Mouse (Mus musculus) adrenal gland, postnatal 10 days (tissue): ENCODE results near the gene Olfr432. TPM values are rescaled to one million over a fixed set of nuclear protein-coding genes. Genes with fewer than 3 reads are reported as not detected.
"Not testable (repeated sequence)": the region's sequence is repeated elsewhere in the genome, so short reads cannot be mapped to it uniquely, and the experiment has no call there.

Experiments used
- DNase-seq: peaks from one replicate; pipeline ENCODE4 v3.0.0; 2021; ENCODE audit warnings: mixed read lengths
- long read RNA-seq, 2 experiments: library from polyadenylated mRNA; stranded (forward); transcript quantifications; one replicate each; pipeline ENCODE4 v2.0.0; 2021
- total RNA-seq, 2 experiments: library from RNA; stranded (reverse); gene quantifications; 2 replicates each; pipeline ENCODE4 v1.2.3; 2021

Gene Olfr432
- not detected for total RNA-seq
- long read RNA-seq, experiment 1, result 0 reads
- long read RNA-seq, experiment 2, result 0 reads

DNA sequence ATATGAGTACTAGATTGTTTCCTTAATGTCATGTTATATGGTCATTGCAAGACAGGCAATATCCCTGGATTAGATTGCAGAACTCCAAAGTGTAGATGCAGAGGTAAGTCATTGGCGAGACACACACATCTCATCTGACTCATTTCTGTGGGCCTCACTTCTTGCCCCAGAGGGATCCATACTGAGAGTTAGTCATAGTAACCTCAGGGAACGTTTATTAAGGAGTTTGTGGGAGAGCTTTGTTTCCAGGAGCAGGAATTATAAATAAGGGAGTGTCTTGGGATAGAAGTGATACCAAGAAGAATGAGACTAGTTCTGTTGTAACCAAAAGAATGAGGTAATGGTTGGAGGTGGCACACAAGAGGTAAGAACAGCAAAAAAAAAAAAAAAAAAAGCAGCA, at the start of gene Olfr432:
Gene Olfr432 (plus strand): TSS at position 313 of the 400 bp plus-strand sequence.
- no peak for DNase-seq

DNA sequence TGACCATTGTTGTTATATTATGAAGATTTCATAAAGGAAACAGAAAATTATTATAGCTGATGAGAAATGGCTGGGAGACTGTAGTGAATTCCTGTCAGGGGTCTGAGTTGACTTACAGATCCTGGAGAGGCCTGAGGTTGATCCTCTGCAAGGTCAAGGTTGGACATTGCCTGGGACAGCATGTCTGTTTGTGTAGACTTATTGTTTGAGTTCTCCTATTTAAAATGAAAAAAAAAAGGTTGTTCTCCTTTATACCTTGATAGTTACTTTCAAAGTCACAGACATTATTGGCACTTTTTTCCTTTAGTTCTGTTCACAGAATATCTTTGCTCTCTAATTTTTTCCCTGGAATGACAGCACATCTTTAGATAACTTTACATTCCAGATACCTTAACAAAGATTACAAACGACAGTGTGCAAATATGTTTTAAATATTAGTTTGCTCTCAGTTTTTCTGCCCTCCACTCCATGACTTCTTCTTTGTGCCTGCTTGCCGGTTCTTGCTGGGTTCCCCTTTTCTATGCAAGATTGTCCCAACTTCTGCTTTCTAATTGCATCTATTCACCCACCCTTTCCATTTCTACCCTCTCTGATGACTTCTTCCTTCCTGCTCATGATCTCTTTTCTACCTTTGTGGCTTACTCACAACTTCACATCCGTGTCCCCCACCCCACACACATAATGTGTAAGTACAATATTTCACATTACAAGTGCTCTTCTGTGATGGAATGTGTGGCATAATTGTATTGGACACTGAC, 44.5 kb upstream of the Olfr432 start:
- DNase-seq, result not testable (repeated sequence)

DNA sequence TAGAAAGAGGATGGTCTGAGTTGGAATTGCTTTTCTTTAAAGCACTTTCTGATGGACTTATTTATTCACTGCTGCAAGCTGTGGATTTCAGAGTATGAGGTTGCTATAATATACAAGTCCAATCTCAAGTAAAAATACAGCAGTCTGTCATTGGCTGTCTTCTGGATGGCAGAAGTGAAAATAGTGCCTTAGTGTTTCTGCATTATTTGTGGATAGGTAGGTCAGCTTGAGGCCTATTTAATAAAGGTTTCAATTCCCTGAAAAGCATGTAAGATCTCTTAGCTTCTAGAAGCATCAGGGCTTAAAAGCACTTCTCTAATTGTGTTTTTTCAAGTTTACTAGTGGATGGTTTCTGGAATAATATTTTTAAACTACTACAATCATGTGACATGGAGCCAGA, 42.0 kb upstream of the Olfr432 start:
- DNase-seq, result not testable (repeated sequence)

DNA sequence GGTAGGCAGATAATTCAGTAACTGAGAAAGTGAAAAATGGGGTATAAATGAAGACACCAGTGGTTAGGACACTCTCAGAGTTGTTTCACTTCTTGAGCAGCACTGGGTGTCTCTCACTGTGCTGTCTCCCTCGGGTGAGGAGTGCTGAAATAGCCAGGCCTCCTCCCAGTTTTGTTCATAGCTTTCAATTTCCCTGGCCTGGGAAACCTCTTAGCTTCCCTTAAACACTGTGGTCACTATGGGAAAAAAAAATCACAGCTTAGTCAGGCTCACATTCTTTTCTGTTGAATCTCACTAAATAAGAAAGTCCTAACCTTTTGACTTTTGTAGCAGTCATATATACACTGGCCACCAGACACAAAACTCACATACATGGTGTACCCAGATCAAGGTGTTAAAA, 17.3 kb upstream of the Olfr432 start, which contains the start of gene Ifi205:
Gene Ifi205 (minus strand): TSS at position 113 of the 400 bp plus-strand sequence.
- no peak for DNase-seq

DNA sequence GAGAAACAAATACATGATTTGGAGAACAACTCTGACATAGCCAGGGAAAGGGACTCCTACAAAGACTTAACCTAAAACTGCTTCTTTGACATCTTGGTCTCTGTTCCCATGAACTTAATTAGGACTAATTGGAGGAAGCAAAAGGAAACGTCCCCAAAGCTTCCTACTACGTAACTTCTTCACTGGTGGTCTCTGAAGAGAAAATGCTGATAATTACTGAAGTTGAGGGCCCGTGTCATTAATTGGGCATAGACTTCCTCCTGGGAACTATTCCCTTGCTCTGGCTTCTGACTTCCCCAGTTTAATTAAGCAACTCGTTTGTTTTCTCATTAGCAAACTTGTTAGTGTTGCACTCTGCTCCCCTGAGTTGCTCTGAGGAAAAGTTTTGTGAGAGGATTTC, 13.2 kb upstream of the Olfr432 start:
- DNase-seq, result no peak

DNA sequence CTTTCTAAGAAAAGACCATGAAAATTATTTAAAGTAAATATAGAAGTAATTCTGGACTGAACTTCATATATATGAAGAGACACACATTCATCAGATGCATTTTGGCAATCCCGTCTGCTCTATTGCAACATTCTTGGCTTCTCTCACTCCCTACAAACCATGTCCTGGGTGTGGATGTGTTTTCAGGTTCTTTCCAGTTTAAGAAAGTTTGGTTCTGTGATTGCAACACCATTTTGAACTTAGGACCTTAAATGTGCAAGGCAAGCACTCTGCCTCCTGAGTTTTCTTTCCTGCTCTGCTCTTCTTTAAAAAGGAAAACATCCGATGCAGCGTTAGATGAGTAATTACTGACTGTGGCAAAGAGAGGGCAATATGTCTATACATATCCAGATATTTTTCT, 10.5 kb upstream of the Olfr432 start:
- no peak for DNase-seq

DNA sequence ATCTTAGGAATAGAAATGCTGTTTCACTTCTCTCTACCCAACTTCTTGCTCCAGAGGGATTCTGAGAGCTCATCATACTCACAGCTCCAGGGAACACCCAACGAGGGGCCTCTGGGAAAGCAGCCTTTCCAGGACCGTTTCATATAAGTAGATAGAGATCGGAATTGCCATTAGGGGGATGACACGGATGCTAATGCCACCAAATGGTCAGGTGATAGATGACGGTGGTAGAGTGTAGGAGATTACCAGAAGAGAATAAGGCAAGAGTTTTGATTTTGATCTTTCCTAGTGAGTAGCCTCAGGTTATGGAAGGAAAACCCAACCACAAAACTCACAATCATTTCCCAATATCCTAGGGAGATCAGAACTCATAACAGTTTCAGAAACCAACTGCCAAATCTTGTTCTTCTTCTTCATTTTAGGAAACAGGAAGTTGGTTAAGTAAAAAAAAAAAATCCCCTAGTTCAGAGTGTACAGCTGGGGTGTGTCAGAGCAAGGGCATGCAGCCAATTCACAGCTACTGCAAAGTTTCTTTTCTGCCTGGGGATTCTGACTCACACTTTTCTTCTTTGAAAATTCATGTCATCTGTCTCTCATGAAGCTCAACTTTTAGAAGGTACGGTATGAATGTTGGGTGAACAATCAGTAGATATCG, 8.4 kb upstream of the Olfr432 start, which contains the start of gene Olfr433:
Gene Olfr433 (plus strand): TSS at position 183 of the 655 bp plus-strand sequence.
- peak; percentile 25 for DNase-seq

DNA sequence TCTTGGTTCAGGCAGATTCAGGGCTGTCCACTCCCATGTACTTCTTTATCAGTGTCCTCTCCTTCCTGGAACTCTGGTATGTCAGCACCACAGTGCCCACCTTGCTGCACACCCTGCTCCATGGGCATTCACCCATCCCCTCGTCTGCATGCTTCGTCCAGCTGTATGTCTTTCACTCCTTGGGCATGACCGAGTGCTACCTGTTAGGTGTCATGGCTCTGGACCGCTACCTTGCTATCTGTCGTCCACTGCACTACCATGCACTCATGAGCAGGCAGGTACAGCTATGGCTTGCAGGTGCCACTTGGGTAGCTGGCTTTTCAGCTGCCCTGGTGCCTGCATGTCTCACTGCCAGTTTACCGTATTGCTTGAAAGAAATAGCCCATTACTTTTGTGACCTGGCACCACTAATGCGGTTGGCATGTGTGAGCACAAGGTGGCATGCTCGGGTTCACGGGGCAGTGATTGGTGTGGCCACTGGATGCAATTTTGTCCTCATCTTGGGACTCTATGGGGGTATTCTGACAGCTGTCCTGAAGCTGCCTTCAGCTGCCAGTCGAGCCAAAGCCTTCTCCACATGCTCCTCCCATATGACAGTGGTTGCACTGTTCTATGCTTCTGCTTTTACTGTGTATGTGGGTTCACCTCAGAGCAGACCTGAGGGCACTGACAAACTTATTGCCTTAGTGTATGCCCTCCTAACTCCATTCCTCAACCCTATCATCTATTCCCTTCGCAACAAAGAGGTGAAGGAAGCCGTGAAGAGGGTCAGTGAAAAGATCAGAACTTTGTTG, 6.7 kb upstream of the Olfr432 start:
- DNase-seq, result not testable (repeated sequence)

DNA sequence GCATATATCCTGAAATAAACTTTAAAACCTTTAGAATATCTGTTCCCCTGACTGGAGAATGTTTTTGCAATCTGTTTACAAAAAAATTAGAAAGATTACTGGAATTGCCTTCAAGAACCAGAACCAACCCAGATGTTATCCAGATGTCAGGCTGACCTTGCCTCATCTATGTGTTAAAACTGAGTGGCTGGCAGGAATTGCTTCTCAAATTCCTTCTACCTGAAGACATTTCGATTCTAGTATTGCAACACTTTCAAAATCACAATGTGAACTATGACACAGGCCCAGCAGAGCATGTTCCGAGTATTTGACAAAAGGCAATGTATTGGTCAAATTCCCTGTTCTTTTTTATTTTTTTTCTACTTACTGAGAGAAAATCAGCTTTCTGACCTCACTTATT, 4.6 kb upstream of the Olfr432 start:
- no peak for DNase-seq

DNA sequence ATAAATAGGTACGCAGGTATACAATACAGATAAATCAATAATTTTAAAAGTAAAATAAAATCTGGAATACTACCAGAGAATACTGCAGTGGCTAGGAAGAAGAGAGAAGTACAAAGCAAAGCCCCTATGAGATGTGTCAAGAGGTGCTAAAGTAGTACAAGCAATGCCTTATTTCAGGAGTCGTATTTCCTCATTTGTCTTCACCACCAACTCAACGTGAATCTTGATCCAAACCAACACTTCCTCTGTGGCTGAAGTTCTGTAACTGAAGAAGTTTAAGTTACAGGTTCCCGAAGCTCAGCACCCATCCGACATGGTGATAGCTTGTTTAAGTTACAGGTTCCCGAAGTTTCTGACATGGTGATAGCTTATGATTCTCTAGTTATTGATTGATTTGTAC, 778 bp upstream of the Olfr432 start:
- not testable (repeated sequence) for DNase-seq

DNA sequence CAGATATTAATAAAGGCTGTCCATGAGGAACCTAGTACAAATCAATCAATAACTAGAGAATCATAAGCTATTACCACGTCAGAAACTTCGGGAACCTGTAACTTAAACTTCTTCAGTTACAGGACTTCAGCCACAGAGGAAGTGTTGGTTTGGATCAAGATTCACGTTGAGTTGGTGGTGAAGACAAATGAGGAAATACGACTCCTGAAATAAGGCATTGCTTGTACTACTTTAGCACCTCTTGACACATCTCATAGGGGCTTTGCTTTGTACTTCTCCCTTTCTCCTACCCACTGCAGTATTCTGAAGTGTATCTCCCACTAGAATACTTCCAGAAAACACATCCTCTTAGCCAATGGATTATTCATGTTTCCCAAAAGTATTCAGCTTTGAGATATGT, 352 bp downstream of the Olfr432 start:
- DNase-seq, result not testable (repeated sequence)

DNA sequence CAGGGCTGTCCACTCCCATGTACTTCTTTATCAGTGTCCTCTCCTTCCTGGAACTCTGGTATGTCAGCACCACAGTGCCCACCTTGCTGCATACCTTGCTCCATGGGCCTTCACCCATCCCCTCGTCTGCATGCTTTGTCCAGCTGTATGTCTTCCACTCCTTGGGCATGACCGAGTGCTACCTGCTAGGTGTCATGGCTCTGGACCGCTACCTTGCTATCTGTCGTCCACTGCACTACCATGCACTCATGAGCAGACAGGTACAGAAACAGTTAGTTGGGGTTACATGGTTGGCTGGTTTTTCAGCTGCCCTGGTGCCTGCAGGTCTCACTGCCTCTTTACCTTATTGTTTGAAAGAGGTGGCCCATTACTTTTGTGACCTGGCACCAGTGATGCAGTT, 1.5 kb downstream of the Olfr432 start:
- DNase-seq, result no peak

DNA sequence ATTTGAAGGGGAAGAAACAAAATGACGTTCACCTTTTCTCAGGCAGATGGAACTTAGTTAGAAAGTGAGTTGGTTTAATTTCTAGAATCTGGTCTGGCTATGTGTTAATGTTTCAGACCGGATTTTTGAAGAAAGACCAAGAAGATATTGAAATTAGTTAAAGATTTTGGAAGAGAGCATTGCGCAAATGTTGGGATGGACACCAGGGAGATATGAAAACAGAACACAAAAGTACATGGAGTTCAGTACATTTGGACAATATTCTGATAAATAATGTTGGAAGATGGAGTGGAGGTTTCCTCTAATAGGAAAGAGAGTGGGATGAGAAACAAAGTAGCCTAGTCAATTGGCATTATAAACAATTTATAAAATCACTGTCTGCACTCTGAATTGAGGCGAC, 2.5 kb downstream of the Olfr432 start:
- no peak for DNase-seq

DNA sequence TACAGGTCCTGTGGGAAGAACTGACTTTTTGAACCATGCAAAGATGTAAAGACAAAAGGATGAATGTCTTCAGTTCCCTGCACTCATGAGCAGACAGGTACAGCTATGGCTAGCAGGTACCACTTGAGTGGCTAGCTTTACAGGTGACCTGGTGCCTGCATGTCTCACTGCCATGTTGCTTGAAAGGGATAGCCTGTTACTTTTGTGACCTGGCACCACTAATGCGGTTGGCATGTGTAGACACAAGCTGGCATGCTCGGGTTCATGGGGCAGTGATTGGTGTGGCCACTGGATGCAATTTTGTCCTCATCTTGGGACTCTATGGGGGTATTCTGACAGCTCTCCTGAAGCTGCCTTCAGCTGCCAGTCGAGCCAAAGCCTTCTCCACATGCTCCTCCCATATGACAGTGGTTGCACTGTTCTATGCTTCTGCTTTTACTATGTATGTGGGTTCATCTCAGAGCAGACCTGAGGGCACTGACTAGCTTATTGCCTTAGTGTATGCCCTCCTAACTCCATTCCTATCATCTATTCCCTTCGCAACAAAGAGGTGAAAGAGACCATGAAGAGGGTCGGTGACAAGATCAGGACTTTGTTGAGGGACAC, 3.0 kb downstream of the Olfr432 start:
- no peak for DNase-seq

DNA sequence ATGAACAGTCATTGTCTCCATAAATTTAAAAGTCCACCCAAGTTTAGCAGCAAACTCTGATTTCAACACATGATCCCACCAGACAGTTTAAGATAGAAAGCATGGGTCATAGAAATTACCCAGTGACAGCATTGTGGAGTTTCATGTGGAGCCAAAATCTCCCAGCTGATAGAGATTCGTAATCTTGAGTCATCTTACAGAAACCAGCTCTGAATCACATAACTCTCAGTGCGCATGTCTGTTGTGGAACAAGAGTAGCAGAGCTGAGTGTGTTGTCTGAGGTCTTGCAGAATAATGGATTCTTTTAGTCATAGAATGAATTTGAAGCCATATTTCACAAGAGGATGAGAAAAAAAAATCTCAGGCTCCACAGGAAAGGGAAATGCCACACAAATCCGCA, 4.0 kb downstream of the Olfr432 start:
- no peak for DNase-seq

DNA sequence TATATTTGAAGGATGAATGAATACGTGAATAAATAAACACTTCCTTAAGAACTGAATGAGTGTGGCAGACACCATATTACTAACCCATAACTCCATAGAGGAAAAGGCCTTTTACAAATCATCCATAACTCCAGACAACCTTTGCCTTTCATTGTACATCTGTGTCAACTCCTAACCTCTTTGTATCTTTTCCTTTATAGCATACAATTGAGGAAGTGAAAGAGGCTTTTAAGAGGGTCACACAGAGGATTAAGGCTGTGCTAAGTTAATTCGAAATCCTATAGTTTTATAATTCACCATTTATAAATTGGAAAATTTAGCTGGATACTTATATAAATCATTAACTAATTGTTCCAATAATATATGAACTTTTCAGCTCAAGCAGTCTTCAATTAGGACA, 6.2 kb downstream of the Olfr432 start:
- DNase-seq, result no peak

DNA sequence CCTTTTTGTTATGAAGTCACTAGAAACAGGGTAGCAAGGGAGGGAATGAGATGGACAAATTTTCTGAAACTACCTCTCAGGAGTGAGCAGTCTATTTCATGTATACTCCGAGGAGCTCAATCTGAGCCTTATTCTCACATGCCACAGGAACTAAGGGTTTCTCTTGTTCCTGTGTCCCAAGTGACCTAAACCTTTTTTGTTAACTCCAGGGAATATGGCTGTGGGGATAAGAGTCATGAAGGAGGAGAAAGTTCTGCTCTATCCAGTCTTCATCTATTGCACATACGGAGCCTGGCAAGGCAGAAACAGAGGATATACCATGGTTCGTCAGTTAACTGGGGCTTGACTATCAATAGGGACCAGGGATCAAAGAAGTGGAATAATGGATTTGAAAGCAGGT, 17.3 kb downstream of the Olfr432 start, which contains the start of gene Olfr430:
Gene Olfr430 (plus strand): TSS at position 301 of the 400 bp plus-strand sequence.
- DNase-seq, result no peak

DNA sequence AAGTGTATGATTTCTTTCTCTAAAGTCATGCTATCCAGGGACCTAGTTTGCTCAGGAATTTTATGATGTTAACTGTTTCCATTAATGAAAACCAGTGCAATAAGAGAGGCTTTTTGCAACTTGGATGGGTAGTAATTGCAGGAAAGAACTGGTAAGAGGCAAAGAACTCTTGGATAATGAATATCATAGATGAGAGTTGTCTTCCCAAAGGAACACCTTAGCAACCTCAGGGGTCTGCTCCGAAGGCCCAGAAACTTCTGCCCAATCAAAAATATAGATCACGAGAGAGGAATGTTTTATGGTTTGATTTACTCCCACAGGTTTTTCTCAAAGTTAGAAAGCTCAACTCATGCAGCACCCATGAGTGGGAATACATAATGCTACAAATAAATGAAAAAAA, 35.0 kb downstream of the Olfr432 start, which contains the start of gene Olfr429:
Gene Olfr429 (plus strand): TSS at position 301 of the 400 bp plus-strand sequence.
- DNase-seq, result no peak

DNA sequence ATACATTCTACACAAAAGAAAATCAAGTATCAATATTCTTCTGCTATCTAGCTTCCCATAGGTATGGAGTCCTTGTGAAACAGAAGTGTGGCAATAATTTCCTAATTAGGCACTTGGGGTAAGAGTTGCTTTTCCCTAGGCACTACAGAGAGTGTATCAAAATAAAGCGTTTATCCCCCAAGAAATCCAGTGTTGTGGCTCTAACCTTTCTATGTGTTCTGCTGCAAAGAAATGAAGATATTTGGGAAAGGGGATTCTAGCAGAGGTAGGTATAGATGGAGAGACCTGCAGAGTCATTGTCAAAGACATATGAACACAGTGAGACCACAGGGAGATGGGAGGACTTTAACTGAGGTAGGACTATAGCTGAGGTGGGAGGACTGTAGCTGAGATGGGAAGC, 47.6 kb downstream of the Olfr432 start, which contains the start of gene Olfr427:
Gene Olfr427 (plus strand): TSS at position 301 of the 400 bp plus-strand sequence.
- no peak for DNase-seq

DNA sequence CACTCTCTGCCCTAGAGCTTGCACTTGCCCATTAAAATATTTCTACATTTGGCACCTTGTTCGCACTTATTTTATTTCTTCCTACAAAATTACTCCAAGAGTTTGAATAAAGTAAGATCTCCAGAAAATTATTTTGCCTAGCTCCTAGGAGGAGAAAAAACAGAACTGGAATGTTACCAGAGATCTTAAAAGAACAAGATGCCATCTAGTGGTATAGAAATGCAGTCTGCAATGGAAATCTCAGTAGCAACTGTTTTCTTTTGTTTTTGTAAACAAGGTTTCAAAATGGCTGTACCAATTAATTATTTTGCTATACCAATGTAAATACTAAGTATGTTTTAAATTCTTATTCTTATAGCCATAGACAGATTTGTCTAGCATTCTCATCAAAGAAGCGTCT, 54.7 kb downstream of the Olfr432 start:
- no peak for DNase-seq
